Mouse (Mus musculus) small intestine, adult 2 months (tissue): ENCODE data around the gene Tmem245.

Experiments
- CTCF ChIP-seq: fragments of 200-500 bp; IDR thresholded peaks from 2 replicates; pipeline ENCODE4 v1.5.1; 2012; ENCODE audit warnings: low read depth, mild to moderate bottlenecking, control low read depth, inconsistent platforms, low read length, moderate library complexity, mixed read lengths; ENCODE audit not compliant: insufficient replicate concordance, insufficient read length; ENCODE audit errors: extremely low read depth
- POLR2A ChIP-seq: fragments of 200-500 bp; IDR thresholded peaks from 2 replicates; pipeline ENCODE4 v1.6.1; 2012; ENCODE audit warnings: low read depth, mild to moderate bottlenecking, control low read depth, inconsistent platforms, low read length, moderate library complexity

GRCm38 (mm10) chr4:56864417-56865001 is 82.7 kb downstream of the Tmem245 start:
- TF ChIP-seq CTCF (no peak), POLR2A (no peak)
